Mouse (Mus musculus): ENCODE results near the gene Me3. TPM values are rescaled to one million over a fixed set of nuclear protein-coding genes. Genes with fewer than 3 reads are reported as not detected.

Me3 gene
- polyA plus RNA-seq, 1 experiment from 2014 or later, result 3.5 TPM

DNA sequence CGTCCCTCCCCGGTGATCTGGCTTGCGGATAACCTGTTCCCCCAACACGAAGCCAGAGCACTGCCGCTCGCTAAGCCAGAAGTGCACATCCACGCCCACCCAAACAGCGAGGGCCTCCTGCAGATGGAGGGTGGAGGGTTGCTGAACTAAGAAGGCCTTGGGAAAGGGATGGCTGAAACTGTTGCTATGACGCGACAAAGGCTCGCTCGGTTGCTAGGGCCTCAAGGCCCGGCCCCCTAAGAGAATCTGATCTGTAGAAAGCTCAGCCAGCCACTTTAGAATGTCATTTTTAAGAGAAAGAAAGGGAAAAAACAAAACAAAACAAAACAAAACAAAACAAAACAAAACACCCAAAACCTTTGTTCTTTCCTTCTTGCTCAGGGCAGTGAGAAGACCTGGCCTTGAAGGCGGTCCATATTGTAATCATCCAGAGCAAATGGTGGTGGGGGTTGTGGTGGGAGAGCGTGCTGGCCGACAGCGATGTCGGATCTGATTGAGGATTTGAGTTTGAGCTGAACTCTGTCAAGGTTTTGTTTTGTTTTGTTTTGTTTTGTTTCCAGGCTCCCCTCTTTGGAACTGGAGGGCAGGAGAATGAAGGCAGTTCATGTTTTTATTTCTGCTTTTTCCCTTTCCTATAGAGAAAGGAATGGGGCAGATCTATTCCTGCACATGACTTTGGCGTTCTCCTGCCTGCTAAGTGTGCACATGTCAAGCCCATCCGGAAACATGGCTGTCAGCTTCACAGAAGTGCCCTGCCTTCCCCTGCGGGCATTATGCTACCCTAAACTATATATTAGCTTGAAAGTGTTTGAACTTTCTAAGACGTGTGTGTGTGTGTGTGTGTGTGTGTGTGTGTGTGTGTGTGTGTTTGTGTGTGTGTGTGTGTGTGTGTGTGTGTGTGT lies 271.5 kb downstream of the Me3 start, which contains the start of gene Ccdc81:
TSS of gene Ccdc81 (minus strand) at position 188 of the 902 bp plus-strand sequence.
- WGBS, result 44% methylated on average over 22 of the region's 22 CpGs

More for the DNA sequence above, 271.5 kb downstream of the Me3 start, which contains the start of gene Ccdc81:
- ATAC-seq, result no peak
- Histone ChIP-seq H3K27ac (ENCODE audit: low read depth, low read length) (no peak within 1 kb of the TSS), H3K4me2 (replicated peaks; ENCODE audit: low read depth) (0 out of 2 replicates have a peak within 1 kb of the TSS, but pooled peaks have one; percentile 9), H3K36me3 (ENCODE audit: control insufficient read depth, insufficient read depth) (no peaks in the 10 kb centered on the region), H3K4me3 (ENCODE audit: low read depth, low read length) (no peak within 1 kb of the TSS), H3K9ac (ENCODE audit: low read depth, low read length) (no peak within 1 kb of the TSS), H3K9me3 (ENCODE audit: control insufficient read depth) (no peaks in the 10 kb centered on the region), H3K27me3 (replicated peaks; ENCODE audit: control insufficient read depth, insufficient read depth, low read length) (no peaks in the 10 kb centered on the region), H3K4me1 (replicated peaks; ENCODE audit: control insufficient read depth, insufficient read depth, low read length) (no peaks in the 10 kb centered on the region)
- TF ChIP-seq CTCF (IDR thresholded peaks at IDR 0.05; ENCODE audit: low read depth), result no peak

Other genes starting within 250 kb of the Me3 start
- gene Tmem135, start 228.2 kb upstream of the Me3 start, polyA plus RNA-seq (2015; fragmentation: Nextera tagmentation; extraction: Ambion mirVana), result 57.9 and 72.0 TPM in 2 replicates
- 6.4 and 7.3 TPM in 2 replicates for gene Fzd4, start 228.0 kb upstream of the Me3 start, polyA plus RNA-seq (2015; fragmentation: Nextera tagmentation; extraction: Ambion mirVana)
- 72.4 and 87.9 TPM in 2 replicates for gene Prss23, start 105.2 kb upstream of the Me3 start, polyA plus RNA-seq (2015; fragmentation: Nextera tagmentation; extraction: Ambion mirVana)

Measured in intestine, postnatal 0 days (tissue).